In genomic region chr17:74732872-74733271, GRCm38 (mm10) we compare ENCODE assay signal across 11 mouse cellular contexts. TPM values are rescaled to one million over a fixed set of nuclear protein-coding genes. Genes with fewer than 3 reads are reported as not detected.
DNase-seq lines count a peak whose midpoint lies in the region; ATAC-seq and TF ChIP-seq lines count a peak whose summit lies in the region.
"Had no signal": no experiment of that assay in that cellular context is flagged by ENCODE, and none has a peak within 500 bp of the region (broad histone marks: within the 10 kb centered on the region; RNA-seq: fewer than 3 reads in every experiment).

No protein-coding gene starts in this region.

- TF ChIP-seq CTCF in gastrocnemius, adult 2 months (IDR thresholded peaks at IDR 0.05): peak; percentile 42
- peak; percentile 57 for TF ChIP-seq CTCF in midbrain, postnatal 0 days (IDR thresholded peaks at IDR 0.05)
- TF ChIP-seq CTCF in cortical plate, adult 2 months (IDR thresholded peaks at IDR 0.05; ENCODE audit: extremely low read depth, insufficient read depth, low read length): 0 out of 2 replicates have a peak, but pooled peaks have one; percentile 12
- TF ChIP-seq CTCF in stomach, postnatal 0 days (IDR thresholded peaks at IDR 0.05; ENCODE audit: low read depth): peak; percentile 59

- intact Hi-C loops in gastrocnemius, adult 2 months (cut with DNase I): no loop called here

- TF ChIP-seq EP300 in stomach, postnatal 0 days (optimal IDR thresholded peaks at IDR 0.05): no peak

- H3K4me3 ChIP-seq in gastrocnemius, adult 2 months: no peak overlapping the region
- H3K4me3 ChIP-seq in midbrain, postnatal 0 days (ENCODE audit: low read depth, low read length): no peak overlapping the region
- H3K4me3 ChIP-seq in midbrain, embryonic 10.5 days: no peak overlapping the region
- no peak overlapping the region for H3K4me3 ChIP-seq in cortical plate, adult 2 months (ENCODE audit: insufficient read depth, low read length)
- H3K4me3 ChIP-seq in stomach, postnatal 0 days (ENCODE audit: low read depth, low read length): no peak overlapping the region

- H3K27ac ChIP-seq in gastrocnemius, adult 2 months: no peak overlapping the region
- H3K27ac ChIP-seq in midbrain, postnatal 0 days (ENCODE audit: low read depth, low read length): no peak overlapping the region
- H3K27ac ChIP-seq in midbrain, embryonic 10.5 days (replicated peaks): no peak overlapping the region
- H3K27ac ChIP-seq in cortical plate, adult 2 months (ENCODE audit: insufficient read depth, low read length): no peak overlapping the region
- no peak overlapping the region for H3K27ac ChIP-seq in stomach, postnatal 0 days (replicated peaks)

- DNase-seq in gastrocnemius, adult 2 months: no peak
- DNase-seq in gastrocnemius, adult 18-20 months (ENCODE audit: low spot score): no peak
- peak; percentile 28 for DNase-seq in midbrain, postnatal 0 days (ENCODE audit: low spot score)
- DNase-seq in midbrain, embryonic 10.5 days (ENCODE audit: low spot score): no peak
- no peak for DNase-seq in stomach, postnatal 0 days (ENCODE audit: low spot score)
- no peak for DNase-seq in adrenal gland, postnatal 10 days

- no peaks in the 10 kb centered on the region for H3K9me3 ChIP-seq in midbrain, postnatal 0 days (ENCODE audit: low read length)
- no peaks in the 10 kb centered on the region for H3K9me3 ChIP-seq in midbrain, embryonic 10.5 days (replicated peaks)
- H3K9me3 ChIP-seq in stomach, postnatal 0 days (ENCODE audit: control insufficient read depth, low read length): no peaks in the 10 kb centered on the region
- H3K9me3 ChIP-seq: G1E had no signal

- peaks cover 9% of the 10 kb centered on the region; the same call in 1 of the 2 replicates for H3K36me3 ChIP-seq in midbrain, postnatal 0 days (ENCODE audit: insufficient read depth, low read length)
- H3K36me3 ChIP-seq in midbrain, embryonic 10.5 days: peaks cover 25% of the 10 kb centered on the region
- H3K36me3 ChIP-seq in stomach, postnatal 0 days (ENCODE audit: control insufficient read depth, insufficient read depth, low read length): no peaks in the 10 kb centered on the region

- H3K9ac ChIP-seq in midbrain, postnatal 0 days (replicated peaks; ENCODE audit: low read length, poor library complexity, severe bottlenecking): no peak overlapping the region
- no peak overlapping the region for H3K9ac ChIP-seq in stomach, postnatal 0 days (ENCODE audit: low read length)

- ATAC-seq in midbrain, postnatal 0 days (ENCODE audit: low FRiP score): no peak
- ATAC-seq in stomach, postnatal 0 days (ENCODE audit: low FRiP score, low TSS enrichment): no peak
- ATAC-seq in erythroblast, adult 5-6 weeks (replicated peaks; ENCODE audit: low FRiP score, poor library complexity, severe bottlenecking): no peak
- ATAC-seq: midbrain, embryonic 16.5 days had no signal

- no peaks in the 10 kb centered on the region for H3K4me1 ChIP-seq in midbrain, postnatal 0 days (ENCODE audit: insufficient read depth, low read length)
- no peaks in the 10 kb centered on the region for H3K4me1 ChIP-seq in midbrain, embryonic 10.5 days
- no peaks in the 10 kb centered on the region for H3K4me1 ChIP-seq in cortical plate, adult 2 months (ENCODE audit: control insufficient read depth, insufficient read depth, low read length)
- no peaks in the 10 kb centered on the region for H3K4me1 ChIP-seq in stomach, postnatal 0 days (replicated peaks; ENCODE audit: control insufficient read depth, insufficient read depth)

- TF ChIP-seq POLR2A in cortical plate, adult 2 months (IDR thresholded peaks at IDR 0.05; ENCODE audit: extremely low read depth, insufficient read depth, low read length): no peak

- no peak overlapping the region for H3K4me2 ChIP-seq in midbrain, postnatal 0 days (ENCODE audit: low read depth, low read length, poor library complexity, severe bottlenecking)
- no peak overlapping the region for H3K4me2 ChIP-seq in stomach, postnatal 0 days (replicated peaks; ENCODE audit: low read depth)
- H3K4me2 ChIP-seq: liver, embryonic 11.5 days had no signal

- H3K27me3 ChIP-seq in midbrain, postnatal 0 days (ENCODE audit: insufficient read depth, low read length): no peaks in the 10 kb centered on the region
- H3K27me3 ChIP-seq in midbrain, embryonic 10.5 days (ENCODE audit: low read depth, poor library complexity, severe bottlenecking): no peaks in the 10 kb centered on the region
- H3K27me3 ChIP-seq in stomach, postnatal 0 days (ENCODE audit: control insufficient read depth, insufficient read depth, low read length): no peaks in the 10 kb centered on the region

RNA-seq across cellular contexts. Expression of gene Ttc27, which starts 15.3 kb away (rescaled TPM):
- total RNA-seq in gastrocnemius, adult 2 months (2021): 10 to 100 TPM; 10.4 to 12.0 TPM
- 10 to 100 TPM; 12.0 to 12.4 TPM for total RNA-seq in gastrocnemius, adult 18-20 months (2021)
- 12.6 and 17.6 TPM in 2 replicates for total RNA-seq in midbrain, postnatal 0 days (2014; rRNA removed)
- polyA plus RNA-seq in midbrain, postnatal 0 days (2015; fragmentation: Nextera tagmentation; extraction: Ambion mirVana): 12.0 and 13.0 TPM in 2 replicates
- polyA plus RNA-seq in midbrain, embryonic 10.5 days (2016; fragmentation: Nextera tagmentation; extraction: Ambion mirVana): 23.1 and 28.5 TPM in 2 replicates
- polyA plus RNA-seq in cortical plate, adult 2 months (2012; rRNA removed): 14.4 and 16.0 TPM in 2 replicates
- polyA plus RNA-seq in stomach, postnatal 0 days (2015; fragmentation: Nextera tagmentation; extraction: Ambion mirVana): 9.5 and 11.9 TPM in 2 replicates
- total RNA-seq in erythroblast, adult 5-6 weeks (2015; ENCODE audit: low replicate concordance): 10.0 and 11.0 TPM in 2 replicates
- total RNA-seq in erythroblast, adult 5-6 weeks (2017; ENCODE audit: low replicate concordance): 10.5 and 10.7 TPM in 2 replicates
- total RNA-seq in adrenal gland, postnatal 10 days (2021): 10 to 100 TPM; 21.6 to 26.2 TPM
